Mouse (Mus musculus) E14TG2a.4 (cell line): ENCODE data around the gene Sf3b3.
A peak's percentile ranks its signal among the peaks of the same experiment; 100 is the strongest.

Experiments used
- H3K27me3 ChIP-seq: 2 replicates; pipeline ENCODE4 v1.6.1; 2014; ENCODE audit warnings: low read length, control low read depth; ENCODE audit not compliant: insufficient read depth
- H3K36me3 ChIP-seq: 2 replicates; pipeline ENCODE4 v1.6.1; 2014; ENCODE audit warnings: low read length, control low read depth; ENCODE audit not compliant: insufficient read depth
- H3K4me1 ChIP-seq: replicated peaks from 2 replicates; pipeline ENCODE4 v1.6.1; 2014; ENCODE audit warnings: low read depth, low read length, control low read depth
- H3K4me3 ChIP-seq: replicated peaks from 2 replicates; pipeline ENCODE4 v1.5.1; 2014; ENCODE audit warnings: mild to moderate bottlenecking, low read length
- H3K9me3 ChIP-seq: 2 replicates; pipeline ENCODE4 v1.6.1; 2014; ENCODE audit warnings: low read length, control low read depth
- CTCF ChIP-seq: conservative IDR thresholded peaks from 2 replicates; pipeline ENCODE4 v1.5.1; 2014; ENCODE audit warnings: low read length
- NANOG ChIP-seq: IDR thresholded peaks from 2 replicates; pipeline ENCODE4 v1.6.1; 2014; ENCODE audit warnings: borderline replicate concordance, low read length, mixed read lengths
- POU5F1 ChIP-seq: IDR thresholded peaks from 2 replicates; pipeline ENCODE4 v1.6.1; 2014; ENCODE audit warnings: low read length, borderline replicate concordance

Sf3b3 gene

DNA sequence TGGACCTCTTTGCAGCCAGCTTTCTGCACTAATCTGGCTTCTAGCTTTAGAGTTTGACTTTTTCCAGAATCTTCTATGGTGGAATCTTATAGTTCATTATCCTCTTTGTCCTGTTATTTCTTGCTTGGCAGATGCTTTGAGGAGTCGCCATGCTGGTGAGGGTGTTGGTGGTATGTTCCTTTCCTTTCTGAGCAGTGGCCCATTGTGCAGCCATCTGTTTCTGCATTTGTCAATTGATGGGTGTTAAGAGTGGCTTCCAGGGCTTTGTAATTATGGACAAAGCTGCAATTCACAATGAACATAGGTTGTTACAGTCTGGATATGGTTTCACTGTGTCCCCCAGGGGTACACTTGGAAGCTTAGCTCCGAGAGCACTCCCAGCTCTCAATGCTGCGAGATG, 81.9 kb downstream of the Sf3b3 start:
- TF ChIP-seq CTCF (no peak), NANOG (no peak)
- Histone ChIP-seq H3K27me3 (no peaks in the 10 kb centered on the region), H3K9me3 (no peaks in the 10 kb centered on the region), H3K36me3 (no peaks in the 10 kb centered on the region), H3K4me3 (no peak overlapping the region), H3K4me1 (peaks cover 49% of the 10 kb centered on the region)

DNA sequence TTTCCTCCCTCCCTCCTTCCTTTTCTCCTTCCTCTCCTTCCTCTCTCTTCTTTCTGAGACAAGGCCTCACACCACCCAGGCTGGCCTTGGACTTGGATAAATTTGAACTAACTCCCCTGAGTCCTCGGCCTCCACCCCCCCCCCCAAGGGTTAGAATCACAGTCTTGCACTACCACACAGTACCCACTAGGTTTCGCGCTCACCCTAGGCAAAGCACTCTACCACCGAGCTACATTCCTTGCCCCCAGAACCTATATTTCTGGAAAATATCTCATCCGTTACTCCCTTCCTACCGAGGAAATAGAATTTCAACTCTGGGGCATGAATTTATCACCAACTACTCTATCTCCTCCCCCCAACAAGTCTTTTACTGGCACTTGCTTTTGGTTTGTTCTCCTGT, 84.6 kb downstream of the Sf3b3 start:
- Histone ChIP-seq H3K4me3 (no peak overlapping the region), H3K27me3 (no peaks in the 10 kb centered on the region), H3K9me3 (no peaks in the 10 kb centered on the region), H3K4me1 (peaks cover 71% of the 10 kb centered on the region), H3K36me3 (no peaks in the 10 kb centered on the region)
- peak; percentile 28 for TF ChIP-seq CTCF
- no peak for TF ChIP-seq POU5F1

DNA sequence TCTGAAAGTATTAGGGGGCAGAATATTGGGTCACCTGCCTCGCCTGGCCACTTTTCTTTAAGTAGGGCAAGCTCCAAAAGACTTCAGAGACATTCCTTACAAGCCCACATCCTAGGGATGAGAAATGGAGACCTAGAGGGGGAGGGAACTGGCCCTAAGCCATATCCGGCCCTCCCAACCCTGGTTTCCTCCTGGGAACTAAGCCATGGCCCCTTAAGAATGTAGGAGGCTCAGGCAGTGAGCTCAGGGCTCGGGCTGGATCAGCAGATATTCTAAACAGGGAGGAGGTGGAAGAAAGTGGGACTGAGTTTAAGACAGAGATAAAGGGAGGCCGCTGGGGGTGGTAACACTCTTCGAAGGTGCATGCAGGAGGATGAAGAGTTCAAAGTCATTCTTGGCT, 85.4 kb downstream of the Sf3b3 start:
- no peak for TF ChIP-seq POU5F1
- no peak for TF ChIP-seq NANOG
- TF ChIP-seq CTCF, result no peak
- no peaks in the 10 kb centered on the region for H3K36me3 ChIP-seq
- no peaks in the 10 kb centered on the region for H3K27me3 ChIP-seq
- H3K9me3 ChIP-seq, result no peaks in the 10 kb centered on the region
- peaks cover 74% of the 10 kb centered on the region for H3K4me1 ChIP-seq
- peak overlapping the region; percentile 56 for H3K4me3 ChIP-seq

DNA sequence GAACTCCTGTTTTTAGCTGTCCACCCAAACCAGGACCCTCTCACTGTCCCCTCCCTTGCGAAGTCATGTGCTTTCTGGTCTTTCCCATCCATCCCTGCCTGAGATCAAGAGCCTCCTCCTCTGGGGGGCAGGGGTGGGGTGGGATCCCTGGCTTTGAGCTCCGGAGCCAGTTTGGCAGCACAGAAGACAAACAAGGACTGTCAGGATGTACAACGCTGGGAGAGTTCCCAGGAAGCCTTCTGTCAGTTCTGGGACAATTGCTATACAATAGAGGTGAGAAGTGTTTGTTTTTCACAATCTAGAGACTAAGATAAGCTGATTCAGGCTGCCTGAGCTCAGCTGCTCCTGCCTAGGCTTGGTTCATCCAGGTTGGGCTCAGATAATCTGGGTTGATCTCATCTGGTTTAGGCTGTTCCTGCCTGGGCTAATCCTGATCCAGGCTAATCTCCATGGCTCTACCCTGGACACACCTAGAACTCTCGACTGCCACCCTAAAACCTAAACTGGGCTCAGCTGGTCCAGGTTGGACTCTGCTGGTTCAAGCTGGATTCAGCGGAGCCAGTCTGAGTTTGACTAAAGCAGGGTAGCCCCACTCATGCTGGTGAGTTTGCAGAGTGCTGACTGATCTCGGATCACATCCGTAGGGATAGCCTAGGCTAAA, 86.2 kb downstream of the Sf3b3 start:
- H3K9me3 ChIP-seq, result no peaks in the 10 kb centered on the region
- no peaks in the 10 kb centered on the region for H3K27me3 ChIP-seq
- H3K36me3 ChIP-seq, result no peaks in the 10 kb centered on the region
- H3K4me1 ChIP-seq, result peaks cover 80% of the 10 kb centered on the region
- no peak for TF ChIP-seq CTCF
- TF ChIP-seq NANOG, result no peak
- TF ChIP-seq POU5F1, result no peak
- peak overlapping the region; percentile 56 for H3K4me3 ChIP-seq
